Mouse (Mus musculus): ENCODE data around the gene Cnpy4. TPM values are rescaled to one million over a fixed set of nuclear protein-coding genes. Genes with fewer than 3 reads are reported as not detected.
"Not testable (repeated sequence)": the region's sequence is repeated elsewhere in the genome, so short reads cannot be mapped to it uniquely, and the experiment has no call there.

Cnpy4 gene
- polyA plus RNA-seq, 1 experiment from 2014 or later: 57.7 TPM

DNA sequence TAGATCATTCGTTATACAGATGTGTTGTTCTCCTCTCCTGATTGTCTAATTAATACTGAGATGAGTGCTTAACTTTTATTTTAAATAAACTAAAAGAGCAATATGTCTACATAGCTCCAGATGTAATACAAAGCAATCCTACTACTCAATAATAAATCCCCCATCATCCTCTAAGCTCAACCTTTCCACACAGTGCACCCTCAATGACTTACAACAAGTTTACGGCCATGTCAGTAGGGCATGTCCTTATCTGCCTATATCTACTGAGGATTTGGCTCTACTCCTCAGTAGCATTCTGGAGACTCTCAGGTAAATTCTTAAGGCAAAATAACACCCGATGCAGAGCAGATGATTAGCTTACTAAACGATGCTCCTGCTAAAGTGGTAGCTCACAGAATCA is 20.6 kb downstream of the Cnpy4 start:
- 86% methylated on average over 4 of the region's 4 CpGs for WGBS

DNA sequence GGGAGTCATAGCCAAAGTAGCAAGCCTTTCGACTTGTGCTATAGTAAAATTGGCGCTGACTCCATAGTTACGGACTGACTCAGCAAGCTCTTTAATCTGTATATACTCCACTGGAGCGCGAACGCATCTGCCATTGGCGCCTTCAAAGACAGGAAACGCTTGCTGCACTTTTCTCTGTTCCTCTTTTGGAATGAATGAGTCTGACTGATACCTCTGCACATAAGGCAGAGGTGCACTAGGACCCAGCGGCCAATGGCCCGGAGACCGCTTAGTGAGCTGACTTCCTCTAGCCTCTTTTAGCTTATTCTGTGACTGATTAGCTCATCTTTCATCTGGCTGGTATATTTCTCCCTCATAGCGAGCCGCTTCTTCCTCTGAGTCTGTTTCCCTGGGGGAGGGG is 29.3 kb downstream of the Cnpy4 start:
- not testable (repeated sequence) for H3K4me2 ChIP-seq; H3K27me3 ChIP-seq; ATAC-seq (ENCODE audit: insufficient number of reproducible peaks, insufficient read depth, low FRiP score, low TSS enrichment, low read depth); H3K4me3 ChIP-seq (replicated peaks); H3K27ac ChIP-seq; H3K36me3 ChIP-seq; H3K4me1 ChIP-seq (replicated peaks); H3K9ac ChIP-seq (replicated peaks)
- H3K9me3 ChIP-seq: peaks cover 33% of the 10 kb centered on the region
- 96% methylated on average over 13 of the region's 13 CpGs for WGBS

More for the DNA sequence above, 20.6 kb downstream of the Cnpy4 start:
- no peak overlapping the region for H3K27ac ChIP-seq
- H3K27me3 ChIP-seq: no peaks in the 10 kb centered on the region
- no peak for ATAC-seq (ENCODE audit: insufficient number of reproducible peaks, insufficient read depth, low FRiP score, low TSS enrichment, low read depth)
- no peak overlapping the region for H3K9ac ChIP-seq (replicated peaks)
- no peaks in the 10 kb centered on the region for H3K4me1 ChIP-seq (replicated peaks)
- peaks cover 14% of the 10 kb centered on the region; the same call in 1 of the 2 replicates for H3K9me3 ChIP-seq
- no peak overlapping the region for H3K4me3 ChIP-seq (replicated peaks)
- no peaks in the 10 kb centered on the region for H3K36me3 ChIP-seq
- H3K4me2 ChIP-seq: no peak overlapping the region

DNA sequence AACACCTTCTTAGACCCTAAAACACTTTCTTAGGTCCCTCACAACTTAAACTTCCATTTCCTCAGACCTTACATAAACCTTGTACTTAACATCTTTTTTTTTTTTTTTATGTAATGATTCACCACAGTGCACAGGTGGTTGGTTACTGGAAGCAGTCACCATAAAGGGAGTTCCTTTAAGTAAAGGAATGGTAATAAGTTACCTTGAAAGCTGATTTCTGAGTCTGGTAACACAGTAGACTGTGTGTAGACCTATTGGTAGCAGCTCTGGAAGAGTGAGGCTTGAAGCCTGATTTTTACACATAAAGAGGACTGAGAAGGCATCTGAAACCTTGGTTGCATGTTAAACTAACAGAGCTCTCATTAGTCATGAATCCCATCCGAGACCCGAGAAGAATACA is 32.6 kb downstream of the Cnpy4 start:
- Histone ChIP-seq H3K27me3 (no peaks in the 10 kb centered on the region), H3K4me1 (replicated peaks) (no peaks in the 10 kb centered on the region), H3K4me3 (replicated peaks) (no peak overlapping the region), H3K27ac (no peak overlapping the region), H3K9me3 (peaks cover 29% of the 10 kb centered on the region), H3K36me3 (no peaks in the 10 kb centered on the region), H3K4me2 (no peak overlapping the region), H3K9ac (replicated peaks) (no peak overlapping the region)
- no peak for ATAC-seq (ENCODE audit: insufficient number of reproducible peaks, insufficient read depth, low FRiP score, low TSS enrichment, low read depth)
- WGBS: 70% methylated on average over 2 of the region's 2 CpGs

DNA sequence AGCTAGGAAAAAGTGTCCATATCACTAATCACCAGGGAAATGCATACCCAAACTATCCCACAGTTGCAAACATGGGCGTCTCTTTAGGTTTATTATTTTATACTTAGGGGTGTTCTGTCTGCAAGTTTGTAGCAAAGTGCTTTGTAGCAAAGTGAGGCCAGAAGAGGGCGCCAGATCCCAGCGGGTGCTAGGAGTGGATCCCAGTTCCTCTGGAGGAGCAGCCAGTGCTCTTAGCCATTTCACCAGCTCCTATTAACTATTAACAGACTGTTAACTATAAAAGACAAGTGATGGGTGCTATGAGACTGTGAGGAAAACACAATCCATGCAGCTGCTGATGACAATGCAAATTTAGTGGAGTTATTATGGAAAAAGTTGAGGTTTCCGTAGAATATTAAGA is 34.8 kb downstream of the Cnpy4 start:
- Histone ChIP-seq H3K27ac (no peak overlapping the region), H3K9me3 (peaks cover 7% of the 10 kb centered on the region; the same call in 1 of the 2 replicates), H3K27me3 (no peaks in the 10 kb centered on the region), H3K9ac (replicated peaks) (no peak overlapping the region), H3K36me3 (no peaks in the 10 kb centered on the region), H3K4me1 (replicated peaks) (no peaks in the 10 kb centered on the region), H3K4me3 (replicated peaks) (no peak overlapping the region), H3K4me2 (no peak overlapping the region)
- ATAC-seq (ENCODE audit: insufficient number of reproducible peaks, insufficient read depth, low FRiP score, low TSS enrichment, low read depth): no peak
- WGBS: 27% methylated on average over 4 of the region's 4 CpGs

DNA sequence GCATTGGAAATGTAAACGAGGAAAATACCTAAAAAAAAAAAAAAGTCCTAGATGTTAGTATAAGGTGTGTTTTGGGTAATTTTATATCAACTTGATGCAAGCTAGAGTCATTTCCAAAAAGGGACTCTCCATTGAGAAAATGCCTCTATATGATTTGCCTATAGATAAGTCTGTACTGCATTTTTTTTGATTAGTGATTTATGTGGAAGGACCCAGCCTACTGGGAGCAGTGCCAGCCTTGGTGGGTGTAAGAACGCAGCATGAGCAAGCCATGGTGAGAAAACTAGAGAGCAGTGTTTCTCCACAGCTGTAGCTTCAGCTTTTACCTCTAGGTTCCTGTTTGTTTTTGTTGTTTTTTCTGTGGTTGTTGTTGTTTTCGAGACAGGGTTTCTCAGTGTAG is 36.0 kb downstream of the Cnpy4 start:
- WGBS: 68% methylated on average over 3 of the region's 3 CpGs
- Histone ChIP-seq H3K4me2 (no peak overlapping the region), H3K36me3 (no peaks in the 10 kb centered on the region)

DNA sequence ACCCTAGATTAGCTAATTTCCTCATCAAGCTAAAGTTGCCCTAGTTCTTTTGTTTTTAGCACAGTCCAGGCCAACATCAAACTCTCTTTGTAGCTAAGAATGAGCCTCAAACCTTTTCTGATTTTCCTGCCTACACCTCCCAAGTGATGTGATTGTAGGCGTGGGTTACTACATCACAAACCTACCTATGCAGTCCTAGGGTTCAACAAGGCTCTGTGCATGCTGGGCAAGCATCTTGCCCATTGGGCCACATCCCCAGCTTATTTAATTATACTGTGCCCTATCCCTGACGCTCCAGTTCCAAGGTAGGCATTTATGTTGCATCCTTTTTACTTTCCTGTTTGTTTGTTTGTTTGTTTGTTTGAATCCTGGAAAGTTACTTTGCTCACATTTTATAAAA is 38.4 kb downstream of the Cnpy4 start, which contains the start of gene Nxpe5:
Gene Nxpe5, plus strand, starts transcription at position 199 of the 400 bp plus-strand sequence.
- no peak within 1 kb of the TSS for H3K4me2 ChIP-seq
- H3K9me3 ChIP-seq: no peaks in the 10 kb centered on the region
- no peaks in the 10 kb centered on the region for H3K27me3 ChIP-seq
- no peaks in the 10 kb centered on the region for H3K36me3 ChIP-seq
- H3K4me1 ChIP-seq (replicated peaks): no peaks in the 10 kb centered on the region
- no peak within 1 kb of the TSS for H3K4me3 ChIP-seq (replicated peaks)
- no peak for ATAC-seq (ENCODE audit: insufficient number of reproducible peaks, insufficient read depth, low FRiP score, low TSS enrichment, low read depth)
- H3K27ac ChIP-seq: no peak within 1 kb of the TSS
- H3K9ac ChIP-seq (replicated peaks): no peak within 1 kb of the TSS
- 53% methylated on average over 2 of the region's 2 CpGs for WGBS

More for the DNA sequence above, 36.0 kb downstream of the Cnpy4 start:
- no peak for ATAC-seq (ENCODE audit: insufficient number of reproducible peaks, insufficient read depth, low FRiP score, low TSS enrichment, low read depth)
- Histone ChIP-seq H3K9me3 (no peaks in the 10 kb centered on the region), H3K9ac (replicated peaks) (no peak overlapping the region), H3K27ac (no peak overlapping the region), H3K4me1 (replicated peaks) (no peaks in the 10 kb centered on the region), H3K27me3 (no peaks in the 10 kb centered on the region), H3K4me3 (replicated peaks) (no peak overlapping the region)

DNA sequence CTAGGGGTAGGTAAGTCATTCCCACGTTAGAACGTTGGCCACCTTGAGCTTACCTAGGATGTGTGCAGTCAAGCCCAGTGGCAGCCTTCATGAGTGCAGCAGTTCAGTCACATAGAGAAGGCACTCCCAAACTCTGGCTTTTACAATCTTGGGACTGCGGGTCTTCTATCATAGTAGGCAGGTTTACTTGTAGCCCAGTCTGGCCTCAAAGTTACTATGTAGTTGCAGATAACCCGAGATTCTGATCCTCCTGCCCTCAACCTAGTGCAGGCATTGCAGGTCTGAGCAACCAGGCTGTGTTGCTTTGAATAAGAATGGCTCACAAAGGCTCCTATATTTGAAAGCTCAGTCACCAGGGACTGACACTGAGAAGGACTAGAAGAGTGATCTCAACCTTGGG is 39.2 kb downstream of the Cnpy4 start:
- Histone ChIP-seq H3K27ac (no peak overlapping the region), H3K36me3 (no peaks in the 10 kb centered on the region), H3K4me2 (no peak overlapping the region), H3K9ac (replicated peaks) (no peak overlapping the region), H3K4me3 (replicated peaks) (no peak overlapping the region), H3K9me3 (no peaks in the 10 kb centered on the region), H3K27me3 (no peaks in the 10 kb centered on the region), H3K4me1 (replicated peaks) (no peaks in the 10 kb centered on the region)
- 74% methylated on average over 4 of the region's 4 CpGs for WGBS
- ATAC-seq (ENCODE audit: insufficient number of reproducible peaks, insufficient read depth, low FRiP score, low TSS enrichment, low read depth): no peak

DNA sequence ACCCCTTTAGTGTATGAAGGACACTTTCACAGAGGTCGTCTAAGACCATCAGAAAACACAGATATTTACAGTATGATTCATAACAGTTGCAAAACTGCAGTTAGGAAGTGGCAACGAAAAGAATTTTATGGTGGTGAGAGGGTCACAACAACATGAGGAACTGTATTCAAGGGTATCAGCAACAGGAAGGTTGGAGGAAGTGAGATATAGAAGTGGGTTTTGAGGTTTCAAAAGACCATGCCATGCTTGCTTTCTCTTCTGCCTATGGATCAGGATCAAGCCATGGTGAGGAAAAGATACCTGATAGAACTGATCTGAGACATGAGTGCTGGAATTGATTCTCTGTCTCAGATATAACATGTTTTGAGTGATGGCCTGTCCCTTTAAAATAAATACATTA is 40.1 kb downstream of the Cnpy4 start:
- Histone ChIP-seq H3K4me1 (replicated peaks) (no peaks in the 10 kb centered on the region), H3K27me3 (no peaks in the 10 kb centered on the region), H3K4me2 (no peak overlapping the region), H3K9me3 (no peaks in the 10 kb centered on the region), H3K9ac (replicated peaks) (no peak overlapping the region), H3K27ac (no peak overlapping the region), H3K4me3 (replicated peaks) (no peak overlapping the region), H3K36me3 (no peaks in the 10 kb centered on the region)
- WGBS: 80% methylated on average over 2 of the region's 2 CpGs
- ATAC-seq (ENCODE audit: insufficient number of reproducible peaks, insufficient read depth, low FRiP score, low TSS enrichment, low read depth): no peak

DNA sequence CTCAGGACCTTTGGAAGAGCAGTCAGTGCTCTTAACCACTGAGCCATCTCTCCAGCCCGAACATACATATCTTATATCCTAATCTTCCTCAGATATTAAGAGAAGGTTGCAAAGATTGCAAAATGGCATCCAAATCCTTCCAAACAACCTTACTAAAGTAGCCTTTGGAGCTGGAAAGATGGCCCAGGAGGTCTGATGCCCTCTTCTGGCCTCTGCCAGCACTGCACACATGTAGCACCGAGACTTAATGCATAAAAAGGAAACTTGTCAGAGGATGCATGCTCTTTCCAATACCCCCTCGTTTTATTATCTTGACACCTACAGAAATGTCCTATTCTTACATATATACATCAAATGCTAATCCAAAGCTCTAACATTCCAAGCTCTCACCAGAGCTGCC is 40.7 kb downstream of the Cnpy4 start:
- H3K9me3 ChIP-seq: no peaks in the 10 kb centered on the region
- ATAC-seq (ENCODE audit: insufficient number of reproducible peaks, insufficient read depth, low FRiP score, low TSS enrichment, low read depth): no peak
- H3K4me2 ChIP-seq: no peak overlapping the region
- H3K4me3 ChIP-seq (replicated peaks): no peak overlapping the region
- no peaks in the 10 kb centered on the region for H3K4me1 ChIP-seq (replicated peaks)
- no peak overlapping the region for H3K9ac ChIP-seq (replicated peaks)
- WGBS: 55% methylated on average over 3 of the region's 3 CpGs
- no peaks in the 10 kb centered on the region for H3K36me3 ChIP-seq
- H3K27me3 ChIP-seq: no peaks in the 10 kb centered on the region
- H3K27ac ChIP-seq: no peak overlapping the region

DNA sequence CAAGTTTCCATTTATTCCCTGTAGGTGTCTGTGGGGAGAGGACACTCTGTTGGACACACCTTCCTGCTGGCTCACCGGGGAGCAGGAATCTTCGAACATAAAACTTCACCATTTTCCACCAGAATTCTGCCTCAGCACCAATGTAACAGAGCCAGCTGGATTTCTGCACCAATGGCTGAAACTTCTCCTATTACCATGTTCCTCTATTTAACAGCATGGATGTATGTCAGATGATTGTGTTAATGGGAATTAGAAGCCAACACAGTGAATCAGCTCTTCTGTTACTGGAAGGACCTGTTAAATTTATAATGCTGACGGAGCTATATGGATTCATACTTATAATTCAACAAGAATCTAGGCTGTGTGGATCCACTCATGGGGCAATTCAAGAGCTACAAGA is 42.2 kb downstream of the Cnpy4 start:
- 90% methylated on average over 3 of the region's 3 CpGs for WGBS
- H3K27me3 ChIP-seq: no peaks in the 10 kb centered on the region
- H3K4me3 ChIP-seq (replicated peaks): no peak overlapping the region
- no peaks in the 10 kb centered on the region for H3K4me1 ChIP-seq (replicated peaks)
- no peak overlapping the region for H3K4me2 ChIP-seq
- H3K9ac ChIP-seq (replicated peaks): no peak overlapping the region
- ATAC-seq (ENCODE audit: insufficient number of reproducible peaks, insufficient read depth, low FRiP score, low TSS enrichment, low read depth): no peak
- H3K27ac ChIP-seq: no peak overlapping the region
- no peaks in the 10 kb centered on the region for H3K9me3 ChIP-seq
- H3K36me3 ChIP-seq: no peaks in the 10 kb centered on the region

DNA sequence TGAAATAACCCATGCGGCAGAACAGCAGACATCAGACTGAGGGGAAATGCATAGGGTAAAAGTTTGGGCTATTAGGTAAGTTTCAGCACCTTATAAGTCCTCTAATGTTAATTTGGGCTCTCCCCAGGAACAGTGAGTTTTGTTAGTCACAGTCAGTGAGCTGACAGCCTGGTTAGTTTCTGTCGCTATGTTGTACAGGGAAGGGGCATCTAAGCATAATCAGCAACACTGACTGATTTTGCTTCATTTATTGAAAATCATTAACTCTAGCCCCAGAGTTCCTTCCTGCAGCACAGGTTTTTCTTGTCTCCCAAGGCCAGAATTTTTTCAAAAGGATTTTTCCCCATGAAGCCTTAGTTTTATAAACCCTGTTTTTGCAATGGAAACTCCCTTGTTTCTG is 46.5 kb downstream of the Cnpy4 start:
- WGBS: 81% methylated on average over 2 of the region's 2 CpGs
- Histone ChIP-seq H3K27ac (no peak overlapping the region), H3K36me3 (no peaks in the 10 kb centered on the region), H3K9me3 (no peaks in the 10 kb centered on the region), H3K9ac (replicated peaks) (no peak overlapping the region), H3K4me3 (replicated peaks) (no peak overlapping the region), H3K27me3 (no peaks in the 10 kb centered on the region), H3K4me2 (no peak overlapping the region), H3K4me1 (replicated peaks) (no peaks in the 10 kb centered on the region)
- no peak for ATAC-seq (ENCODE audit: insufficient number of reproducible peaks, insufficient read depth, low FRiP score, low TSS enrichment, low read depth)

DNA sequence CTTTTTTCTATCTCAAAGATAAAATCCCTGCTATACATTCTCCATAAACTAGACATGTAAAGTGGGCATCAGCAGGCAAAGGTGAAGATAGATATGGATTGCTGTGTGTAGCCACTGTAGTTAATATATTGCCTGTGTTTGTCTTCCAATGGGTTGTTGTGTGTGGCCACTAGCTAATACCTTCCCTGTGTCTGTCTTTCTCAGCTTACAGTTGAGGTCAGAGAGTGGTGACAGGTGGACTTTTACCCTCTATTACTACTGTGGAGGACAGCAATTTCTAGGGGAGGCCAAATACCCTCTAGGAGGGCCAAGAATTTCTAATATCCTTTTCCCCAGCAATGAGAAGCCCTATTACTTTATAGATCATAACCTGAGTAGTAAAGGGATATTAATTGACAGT is 46.9 kb downstream of the Cnpy4 start:
- H3K4me1 ChIP-seq (replicated peaks): no peaks in the 10 kb centered on the region
- no peak overlapping the region for H3K27ac ChIP-seq
- H3K9ac ChIP-seq (replicated peaks): no peak overlapping the region
- H3K4me2 ChIP-seq: no peak overlapping the region
- no peaks in the 10 kb centered on the region for H3K36me3 ChIP-seq
- no peak for ATAC-seq (ENCODE audit: insufficient number of reproducible peaks, insufficient read depth, low FRiP score, low TSS enrichment, low read depth)
- H3K4me3 ChIP-seq (replicated peaks): no peak overlapping the region
- H3K27me3 ChIP-seq: no peaks in the 10 kb centered on the region
- no peaks in the 10 kb centered on the region for H3K9me3 ChIP-seq
